Mouse (Mus musculus) ES-E14 (cell line): Measurements from ENCODE around the gene Ntrk2.

Experiments
- CHD2 ChIP-seq: IDR thresholded peaks from 2 replicates; pipeline ENCODE4 v1.6.1; 2014; ENCODE audit warnings: mild to moderate bottlenecking, low read depth, low read length, inconsistent platforms
- HCFC1 ChIP-seq: IDR thresholded peaks from 2 replicates; pipeline ENCODE4 v1.6.1; 2012; ENCODE audit warnings: low read length, inconsistent platforms, borderline replicate concordance; ENCODE audit not compliant: insufficient read depth
- ZC3H11A ChIP-seq: IDR thresholded peaks from 2 replicates; pipeline ENCODE4 v1.6.1; 2012; ENCODE audit warnings: low read depth, mild to moderate bottlenecking, inconsistent platforms, low read length, borderline replicate concordance
- ZNF384 ChIP-seq: IDR thresholded peaks from 2 replicates; pipeline ENCODE4 v1.6.1; 2012; ENCODE audit warnings: low read depth, low read length, inconsistent platforms

- TF ChIP-seq ZNF384 (no peak), HCFC1 (no peak), CHD2 (no peak), ZC3H11A (no peak)
Observed at GRCm38 (mm10) chr13:58790741-58791140, 15.6 kb upstream of the Ntrk2 start.
